Mouse (Mus musculus): ENCODE data around the gene Bckdha.

DNA sequence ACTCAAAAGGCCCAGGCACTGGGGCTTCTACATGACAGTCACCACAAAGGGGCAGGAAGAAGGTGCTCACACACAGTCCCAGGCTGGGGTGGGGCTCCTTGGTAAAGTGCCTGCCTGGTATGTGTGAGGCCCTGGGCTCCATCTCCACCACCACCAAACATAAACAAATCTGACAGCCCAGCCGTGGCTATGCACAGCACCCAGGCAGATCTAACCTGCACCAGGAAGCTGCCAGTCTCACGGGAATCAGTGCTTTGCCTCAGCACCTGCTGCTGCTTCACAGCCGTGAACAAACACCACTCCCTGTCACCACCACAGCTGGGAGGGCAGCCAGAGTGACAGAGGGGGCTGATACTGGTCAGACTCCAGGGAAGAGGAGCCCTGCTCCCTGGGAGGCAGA lies 22.4 kb downstream of the Bckdha start:
- no peak for TF ChIP-seq CTCF (IDR thresholded peaks at IDR 0.05; ENCODE audit: low read depth)
- TF ChIP-seq EP300 (IDR thresholded peaks at IDR 0.05; ENCODE audit: low read depth), result no peak

Data from liver, postnatal 0 days (tissue).